Mouse (Mus musculus) intestine, postnatal 0 days (tissue): ENCODE data around the gene Rgs16. TPM values are rescaled to one million over a fixed set of nuclear protein-coding genes. Genes with fewer than 3 reads are reported as not detected.
A peak's percentile ranks its signal among the peaks of the same experiment; 100 is the strongest.

Experiments used
- ATAC-seq: fragments of 200-750 bp; cut with Nextera tagmentation; 2 replicates; pipeline ENCODE4 v1.8.0; 2017; ENCODE audit warnings: mild to moderate bottlenecking, moderate TSS enrichment, moderate library complexity
- H3K27ac ChIP-seq: fragments of 300-500 bp; sonication (generic); 2 replicates; pipeline ENCODE4 v1.5.1; 2014; ENCODE audit warnings: mild to moderate bottlenecking, low read depth, low read length, moderate library complexity
- H3K27me3 ChIP-seq: fragments of 300-500 bp; sonication (generic); replicated peaks from 2 replicates; pipeline ENCODE4 v1.6.1; 2014; ENCODE audit warnings: low read length, mixed read lengths; ENCODE audit not compliant: control insufficient read depth, insufficient read depth
- H3K36me3 ChIP-seq: fragments of 300-500 bp; sonication (generic); 2 replicates; pipeline ENCODE4 v1.6.1; 2014; ENCODE audit warnings: mild to moderate bottlenecking, moderate library complexity; ENCODE audit not compliant: control insufficient read depth, insufficient read depth
- H3K4me1 ChIP-seq: fragments of 300-500 bp; sonication (generic); replicated peaks from 2 replicates; pipeline ENCODE4 v1.6.1; 2014; ENCODE audit warnings: antibody characterized with exemption, low read length, mixed read lengths; ENCODE audit not compliant: control insufficient read depth, insufficient read depth
- H3K4me2 ChIP-seq: fragments of 300-500 bp; sonication (generic); replicated peaks from 2 replicates; pipeline ENCODE4 v1.6.1; 2014; ENCODE audit warnings: low read depth, mild to moderate bottlenecking, moderate library complexity
- H3K4me3 ChIP-seq: fragments of 300-500 bp; sonication (generic); 2 replicates; pipeline ENCODE4 v1.5.1; 2014; ENCODE audit warnings: low read depth, low read length
- H3K9ac ChIP-seq: fragments of 300-500 bp; sonication (generic); 2 replicates; pipeline ENCODE4 v1.6.1; 2014; ENCODE audit warnings: mild to moderate bottlenecking, low read depth, low read length
- H3K9me3 ChIP-seq: fragments of 300-500 bp; sonication (generic); 2 replicates; pipeline ENCODE4 v1.6.1; 2016; ENCODE audit warnings: mixed run types; ENCODE audit not compliant: control insufficient read depth
- CTCF ChIP-seq: sonication (generic); IDR thresholded peaks from 2 replicates; pipeline ENCODE4 v1.5.1; 2016; ENCODE audit warnings: low read depth, mild to moderate bottlenecking, control low read depth, antibody characterized with exemption, moderate library complexity
- WGBS: fragments of 180-500 bp; shearing (Covaris S2); extraction: QIAGEN DNeasy Blood & Tissue Kit; methylation state at CpG from one replicate; pipeline ENCODE4 v1.1.7; 2014; 5-methylcytosine and 5-hydroxymethylcytosine counted together
- polyA plus RNA-seq: library from polyadenylated mRNA; unstranded; fragments of >200 nt; fragmentation: Nextera tagmentation; extraction: Ambion mirVana; gene quantifications from 2 replicates; pipeline ENCODE4 v1.2.1, GENCODE M21; 2015

Gene Rgs16
- 2.1 and 2.4 TPM in 2 replicates for polyA plus RNA-seq

DNA sequence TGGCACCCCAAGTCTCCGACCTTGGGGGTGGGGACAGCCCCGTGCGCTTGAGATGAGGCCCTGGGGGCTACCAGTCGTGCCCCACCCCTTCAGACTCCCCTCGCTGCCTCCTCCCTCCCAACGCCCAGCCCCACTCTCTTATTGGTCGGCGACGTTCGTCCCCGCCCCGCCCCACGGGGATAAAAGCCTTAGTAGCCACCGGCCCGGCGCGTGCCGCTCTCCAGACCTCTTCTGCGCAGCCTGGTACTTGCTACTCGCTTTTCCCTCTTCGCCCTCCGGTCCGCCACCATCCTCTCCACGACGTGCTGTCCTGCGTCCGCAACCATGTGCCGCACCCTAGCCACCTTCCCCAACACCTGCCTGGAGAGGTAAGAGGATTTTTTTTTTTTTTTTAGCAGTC is at the start of gene Rgs16:
TSS of gene Rgs16 (plus strand) at position 205 of the 400 bp plus-strand sequence.
- H3K36me3 ChIP-seq, result no peaks in the 10 kb centered on the region
- peak within 1 kb of the TSS; percentile 31 for H3K9ac ChIP-seq
- H3K4me2 ChIP-seq, result peak within 1 kb of the TSS; percentile 67
- no peaks in the 10 kb centered on the region for H3K4me1 ChIP-seq
- ATAC-seq, result peak; percentile 50; the same call in 1 of the 2 replicates
- H3K9me3 ChIP-seq, result no peaks in the 10 kb centered on the region
- peak within 1 kb of the TSS; percentile 38 for H3K4me3 ChIP-seq
- H3K27ac ChIP-seq, result no peak within 1 kb of the TSS
- WGBS, result 2% methylated on average over 28 of the region's 28 CpGs
- H3K27me3 ChIP-seq, result peaks cover 33% of the 10 kb centered on the region
- no peak for TF ChIP-seq CTCF

DNA sequence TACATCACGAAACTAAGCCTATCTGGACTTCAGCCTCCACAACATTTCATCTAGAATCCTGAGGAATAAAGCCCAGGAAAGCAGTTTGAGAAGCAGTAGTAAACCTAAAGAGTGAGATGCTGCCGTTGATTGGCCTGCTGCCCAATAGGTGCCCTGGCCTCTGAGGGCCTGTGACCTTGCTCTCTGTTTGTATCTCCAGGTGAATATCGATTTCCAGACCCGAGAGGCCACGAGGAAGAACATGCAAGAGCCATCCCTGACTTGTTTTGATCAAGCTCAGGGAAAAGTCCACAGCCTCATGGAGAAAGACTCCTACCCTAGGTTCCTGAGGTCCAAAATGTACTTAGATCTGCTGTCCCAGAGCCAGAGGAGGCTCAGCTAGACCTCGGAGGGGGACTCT is 47.6 kb upstream of the Rgs16 start:
- Histone ChIP-seq H3K9me3 (no peaks in the 10 kb centered on the region), H3K4me2 (no peak overlapping the region), H3K4me3 (no peak overlapping the region), H3K27me3 (no peaks in the 10 kb centered on the region), H3K36me3 (no peaks in the 10 kb centered on the region), H3K4me1 (no peaks in the 10 kb centered on the region), H3K27ac (no peak overlapping the region), H3K9ac (no peak overlapping the region)
- no peak for TF ChIP-seq CTCF
- no peak for ATAC-seq
- 77% methylated on average over 6 of the region's 6 CpGs for WGBS

GRCm38 (mm10) chr1:153694372-153695120 is 45.6 kb upstream of the Rgs16 start:
- no peak for TF ChIP-seq CTCF
- Histone ChIP-seq H3K4me1 (no peaks in the 10 kb centered on the region), H3K4me3 (no peak overlapping the region), H3K36me3 (no peaks in the 10 kb centered on the region), H3K9ac (no peak overlapping the region), H3K27me3 (no peaks in the 10 kb centered on the region), H3K27ac (no peak overlapping the region), H3K4me2 (no peak overlapping the region), H3K9me3 (no peaks in the 10 kb centered on the region)
- ATAC-seq, result no peak
- WGBS, result 74% methylated on average over 6 of the region's 6 CpGs

DNA sequence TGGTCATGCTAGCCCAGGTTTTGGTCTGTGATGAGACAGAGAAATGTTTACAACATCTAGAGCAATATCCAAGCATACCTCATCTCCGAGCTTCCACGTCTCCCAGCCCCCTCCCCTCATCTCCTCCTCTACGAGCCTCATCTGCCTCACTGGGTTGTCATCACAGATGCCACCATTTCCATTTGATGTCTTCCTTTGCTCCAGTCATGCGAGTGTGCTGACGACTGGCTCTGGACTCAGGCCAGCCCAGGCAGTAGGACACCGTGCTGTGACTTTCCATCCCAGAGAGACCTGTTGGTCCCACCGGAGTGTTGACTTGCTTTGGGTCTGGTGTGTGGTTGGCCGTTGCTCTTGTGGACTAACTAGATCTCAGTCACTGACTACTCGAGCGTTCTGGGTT is 44.8 kb upstream of the Rgs16 start:
- Histone ChIP-seq H3K36me3 (no peaks in the 10 kb centered on the region), H3K9ac (no peak overlapping the region), H3K4me3 (no peak overlapping the region), H3K27ac (no peak overlapping the region), H3K4me1 (no peaks in the 10 kb centered on the region), H3K27me3 (no peaks in the 10 kb centered on the region), H3K9me3 (no peaks in the 10 kb centered on the region), H3K4me2 (no peak overlapping the region)
- 86% methylated on average over 10 of the region's 10 CpGs for WGBS
- no peak for ATAC-seq
- TF ChIP-seq CTCF, result no peak

DNA sequence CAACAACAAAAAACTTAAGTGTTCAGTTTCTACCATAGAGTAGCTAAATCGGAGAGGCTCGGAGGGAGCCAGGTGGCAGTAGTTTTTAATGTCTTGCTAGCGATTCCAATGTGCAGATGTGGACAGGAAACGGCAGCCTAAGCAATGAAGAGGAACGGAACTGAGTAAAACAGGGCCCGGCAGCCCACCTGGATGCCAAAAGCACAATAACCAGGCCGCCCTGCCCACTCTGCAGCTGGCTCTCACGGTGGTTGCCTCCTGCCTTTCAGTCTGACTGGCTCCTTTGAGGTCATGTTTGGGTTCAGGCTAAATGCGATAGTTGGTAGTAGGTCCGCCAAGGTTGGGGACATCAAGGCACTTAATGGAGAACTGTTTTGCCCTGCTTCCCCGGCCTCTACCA is 44.1 kb upstream of the Rgs16 start:
- no peak for ATAC-seq
- no peaks in the 10 kb centered on the region for H3K9me3 ChIP-seq
- no peak for TF ChIP-seq CTCF
- no peak overlapping the region for H3K4me3 ChIP-seq
- no peak overlapping the region for H3K9ac ChIP-seq
- no peak overlapping the region for H3K27ac ChIP-seq
- no peaks in the 10 kb centered on the region for H3K36me3 ChIP-seq
- no peaks in the 10 kb centered on the region for H3K27me3 ChIP-seq
- no peaks in the 10 kb centered on the region for H3K4me1 ChIP-seq
- H3K4me2 ChIP-seq, result no peak overlapping the region
- 93% methylated on average over 11 of the region's 11 CpGs for WGBS

DNA sequence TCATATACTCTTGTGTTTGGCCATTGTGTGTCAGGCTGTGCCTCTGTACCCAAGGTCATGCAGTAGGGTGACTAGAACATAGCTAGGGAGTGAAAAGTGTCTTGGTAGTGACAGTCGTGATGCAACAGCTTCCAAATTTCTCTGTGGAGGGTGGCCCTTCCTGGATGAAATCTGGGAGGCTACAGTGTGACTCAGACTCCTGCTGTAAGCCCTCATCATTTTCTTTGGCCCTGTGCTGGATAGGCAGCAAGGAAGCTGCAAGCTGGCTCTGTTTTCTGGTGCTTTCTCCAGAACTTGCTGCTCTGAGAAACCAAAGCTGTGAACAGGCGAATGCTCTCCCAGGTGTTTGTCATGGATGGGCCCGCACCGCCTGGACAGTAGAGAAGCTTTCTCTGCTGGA is 43.6 kb upstream of the Rgs16 start:
- H3K9ac ChIP-seq, result no peak overlapping the region
- no peak overlapping the region for H3K4me3 ChIP-seq
- ATAC-seq, result no peak
- no peak for TF ChIP-seq CTCF
- no peak overlapping the region for H3K27ac ChIP-seq
- H3K9me3 ChIP-seq, result no peaks in the 10 kb centered on the region
- H3K4me1 ChIP-seq, result no peaks in the 10 kb centered on the region
- WGBS, result 83% methylated on average over 4 of the region's 4 CpGs
- no peaks in the 10 kb centered on the region for H3K36me3 ChIP-seq
- no peak overlapping the region for H3K4me2 ChIP-seq
- H3K27me3 ChIP-seq, result no peaks in the 10 kb centered on the region
